Comparison of ENCODE assay signal across 9 mouse cellular contexts in the genomic region with DNA sequence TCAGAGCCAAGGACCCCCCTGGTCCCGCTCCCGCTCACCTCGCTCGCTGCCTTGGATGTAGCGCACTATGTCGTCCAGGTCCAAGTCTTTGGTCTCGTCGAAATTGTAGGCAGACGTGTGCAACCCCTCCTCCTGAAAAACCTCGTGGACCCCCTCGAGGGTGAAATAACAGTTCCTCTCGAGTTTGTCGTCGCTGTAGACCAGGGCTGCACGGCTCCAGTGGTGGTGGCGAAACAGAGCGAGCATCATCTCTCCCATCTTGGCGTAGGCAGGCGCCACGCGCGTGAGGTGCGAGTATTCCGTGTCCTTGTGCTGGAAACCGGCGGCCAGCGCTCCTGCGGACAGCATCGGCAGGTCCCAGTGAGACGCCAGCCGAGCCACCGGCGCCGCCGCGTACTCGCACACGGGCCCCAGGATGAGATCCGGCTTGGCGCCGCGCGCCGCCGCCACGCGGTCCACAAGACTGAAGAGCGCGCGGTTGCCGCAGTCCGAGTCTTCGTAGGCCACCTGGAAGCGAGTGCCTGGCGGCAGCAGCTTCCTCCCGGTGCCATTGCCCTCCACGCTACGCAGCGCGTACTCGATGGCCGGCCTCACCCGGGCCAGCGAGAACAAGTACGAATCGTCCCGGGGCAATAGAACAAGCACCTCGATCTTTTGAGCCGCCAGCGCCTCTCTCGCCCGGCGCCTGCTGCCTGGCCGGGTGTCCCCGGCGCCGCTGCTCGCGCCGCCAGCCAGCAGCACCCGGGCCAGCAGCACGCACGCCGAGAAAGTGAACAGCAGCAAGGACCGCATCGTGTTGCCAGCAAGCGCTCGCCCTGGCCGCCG. TPM values are rescaled to one million over a fixed set of nuclear protein-coding genes. Genes with fewer than 3 reads are reported as not detected.
DNase-seq lines count a peak whose midpoint lies in the region; ATAC-seq lines count a peak whose summit lies in the region.
"Had no signal": no experiment of that assay in that cellular context is flagged by ENCODE, and none has a peak within 500 bp of the region (broad histone marks: within the 10 kb centered on the region; RNA-seq: fewer than 3 reads in every experiment).

No protein-coding gene starts in this region.

- H3K9me3 ChIP-seq in heart, embryonic 10.5 days, result no peaks in the 10 kb centered on the region
- no peaks in the 10 kb centered on the region for H3K9me3 ChIP-seq in lung, embryonic 15.5 days

- H3K4me3 ChIP-seq in heart, embryonic 10.5 days, result peak overlapping the region; percentile 73
- peak overlapping the region; percentile 62 for H3K4me3 ChIP-seq in lung, embryonic 15.5 days

- peaks cover 23% of the 10 kb centered on the region for H3K4me1 ChIP-seq in heart, embryonic 10.5 days
- peaks cover 34% of the 10 kb centered on the region for H3K4me1 ChIP-seq in lung, embryonic 15.5 days

- ATAC-seq in lung, embryonic 15.5 days (ENCODE audit: borderline replicate concordance, extremely low read depth, low FRiP score, low TSS enrichment), result peak; percentile 15; the same call in 1 of the 2 replicates

- peaks cover 9% of the 10 kb centered on the region; the same call in 1 of the 2 replicates for H3K27me3 ChIP-seq in heart, embryonic 10.5 days (ENCODE audit: insufficient read depth, poor library complexity, severe bottlenecking)
- H3K27me3 ChIP-seq in lung, embryonic 15.5 days, result peaks cover 8% of the 10 kb centered on the region

- peak overlapping the region; percentile 87 for H3K27ac ChIP-seq in heart, embryonic 10.5 days
- peak overlapping the region; percentile 87 for H3K27ac ChIP-seq in lung, embryonic 15.5 days

- H3K9ac ChIP-seq in lung, embryonic 15.5 days, result peak overlapping the region; percentile 70

- WGBS in heart, embryonic 10.5 days, result under 1% methylated on average over 90 of the region's 90 CpGs
- WGBS in lung, embryonic 15.5 days, result under 1% methylated on average over 86 of the region's 90 CpGs

- peak overlapping the region; percentile 96 for H3K4me2 ChIP-seq in lung, embryonic 15.5 days

- H3K36me3 ChIP-seq in heart, embryonic 10.5 days, result no peaks in the 10 kb centered on the region
- no peaks in the 10 kb centered on the region for H3K36me3 ChIP-seq in lung, embryonic 15.5 days
- H3K36me3 ChIP-seq: G1E had no signal

- peak; percentile 27 to 47 for DNase-seq in layer of hippocampus, adult 18-20 months (ENCODE audit: low spot score in 2 of 2)
- no peak for DNase-seq in layer of hippocampus, adult 11-12 months (ENCODE audit: low spot score)
- DNase-seq in embryo, embryonic 10.5 days (ENCODE audit: low spot score), result peak; percentile 59
- no peak for DNase-seq in heart, embryonic 10.5 days (ENCODE audit: low spot score)
- peak; percentile 17 for DNase-seq in kidney, adult 9 months
- peak; percentile 68 for DNase-seq in retina, postnatal 1 day
- DNase-seq in MN1 (ENCODE audit: low spot score), result no peak

RNA-seq across cellular contexts. Expression of gene Npr3, which starts 2.0 kb away (rescaled TPM):
- total RNA-seq in layer of hippocampus, adult 18-20 months (2021), result 10 to 100 TPM; 18.4 to 19.2 TPM
- polyA plus RNA-seq in heart, embryonic 10.5 days (2016; fragmentation: Nextera tagmentation; extraction: Ambion mirVana), result 12.0 and 14.8 TPM in 2 replicates
- polyA plus RNA-seq in lung, embryonic 15.5 days (2015; fragmentation: Nextera tagmentation; extraction: Ambion mirVana), result 8.4 and 9.5 TPM in 2 replicates
- polyA plus RNA-seq: G1E had no signal

Comparison
In these comparisons a context has a peak if more than half of its experiments do, and no peak if none do; other contexts are left out.
1. DNase-seq: peak in layer of hippocampus, adult 18-20 months (2 of 2), embryo, embryonic 10.5 days (single experiment), kidney, adult 9 months (single experiment) and retina, postnatal 1 day (single experiment); none in layer of hippocampus, adult 11-12 months (single experiment), heart, embryonic 10.5 days (single experiment) and MN1 (single experiment).